Mouse (Mus musculus) layer of hippocampus, postnatal 25 days (tissue): Measurements from ENCODE around the gene Cirbp. TPM values are rescaled to one million over a fixed set of nuclear protein-coding genes. Genes with fewer than 3 reads are reported as not detected.

Experiments used
- DNase-seq, 2 experiments: peaks; one replicate each; pipeline ENCODE4 v3.0.0; 2022; ENCODE audit warnings: mixed read lengths in 2 of 2, low spot score in 1 of 2; ENCODE audit errors: extremely low spot score in 1 of 2
- total RNA-seq, 2 experiments: library from RNA; stranded (reverse); gene quantifications; 2 replicates each; pipeline ENCODE4 v1.2.3; 2021

Cirbp gene
- total RNA-seq, 2 experiments from 2014 or later, result 69.5 to 97.5 TPM

DNA sequence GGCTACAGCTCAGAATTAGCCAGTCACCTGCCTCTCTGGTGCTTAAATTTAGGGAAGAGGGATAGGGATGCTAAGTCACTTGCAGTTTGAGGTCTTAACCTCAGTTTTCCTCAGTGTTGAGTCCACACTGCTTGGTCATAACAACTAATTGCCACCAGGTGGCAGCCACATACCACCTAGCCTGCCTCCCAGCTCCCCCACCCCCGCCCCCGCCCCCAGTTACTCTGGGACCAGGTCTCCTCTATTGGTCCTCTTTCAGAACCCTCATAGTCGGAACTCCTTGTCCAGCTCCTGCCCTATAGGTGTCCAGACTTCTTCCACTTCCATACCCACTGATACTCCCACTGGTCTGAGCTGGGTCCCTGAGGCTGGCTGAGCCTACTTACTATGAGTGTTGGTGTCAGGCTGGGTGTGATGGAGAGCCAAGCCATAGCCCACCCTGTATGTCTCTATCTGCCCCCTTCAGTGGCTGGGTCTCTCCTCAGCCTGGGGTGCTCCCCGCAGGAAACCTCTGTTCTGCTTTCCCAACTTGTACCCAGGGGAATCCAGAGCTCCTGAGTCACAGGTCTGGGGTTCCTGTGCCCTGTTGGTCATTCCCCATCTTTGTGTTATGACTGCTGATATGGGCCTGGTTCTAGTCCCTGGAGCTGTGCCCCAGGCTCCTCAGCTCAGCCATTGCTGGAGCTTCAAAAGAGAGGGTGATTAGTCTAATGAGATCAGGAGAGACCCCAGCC is 9.9 kb downstream of the Cirbp start:
- no peak for DNase-seq

DNA sequence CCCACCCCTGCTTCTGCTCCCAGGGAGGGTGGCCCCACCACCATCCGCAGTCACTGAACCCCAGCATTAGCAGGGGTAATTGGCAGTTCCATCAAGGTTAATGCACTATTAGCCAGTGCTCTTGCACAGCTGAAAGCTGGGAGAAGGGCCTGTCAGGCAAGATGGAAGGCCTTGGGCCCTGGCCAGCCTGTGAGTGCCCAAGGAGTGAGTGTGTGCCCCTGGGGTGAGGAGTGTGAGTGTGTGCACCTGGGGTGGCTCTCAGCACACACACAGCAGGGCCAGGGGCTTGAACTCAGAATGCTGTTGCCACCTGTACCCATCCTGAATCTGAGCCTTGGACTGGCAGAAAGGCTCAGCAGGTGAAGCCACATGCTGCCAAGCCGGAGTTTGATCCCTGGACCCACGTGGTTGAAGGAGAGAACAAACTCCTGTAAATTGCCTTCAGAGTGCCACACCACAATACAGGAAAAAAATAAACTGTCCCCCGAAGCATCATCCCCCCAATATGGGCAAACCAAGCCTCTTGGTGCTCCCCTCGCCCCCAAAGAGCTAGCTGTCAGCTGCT is 10.6 kb downstream of the Cirbp start:
- DNase-seq, result no peak

DNA sequence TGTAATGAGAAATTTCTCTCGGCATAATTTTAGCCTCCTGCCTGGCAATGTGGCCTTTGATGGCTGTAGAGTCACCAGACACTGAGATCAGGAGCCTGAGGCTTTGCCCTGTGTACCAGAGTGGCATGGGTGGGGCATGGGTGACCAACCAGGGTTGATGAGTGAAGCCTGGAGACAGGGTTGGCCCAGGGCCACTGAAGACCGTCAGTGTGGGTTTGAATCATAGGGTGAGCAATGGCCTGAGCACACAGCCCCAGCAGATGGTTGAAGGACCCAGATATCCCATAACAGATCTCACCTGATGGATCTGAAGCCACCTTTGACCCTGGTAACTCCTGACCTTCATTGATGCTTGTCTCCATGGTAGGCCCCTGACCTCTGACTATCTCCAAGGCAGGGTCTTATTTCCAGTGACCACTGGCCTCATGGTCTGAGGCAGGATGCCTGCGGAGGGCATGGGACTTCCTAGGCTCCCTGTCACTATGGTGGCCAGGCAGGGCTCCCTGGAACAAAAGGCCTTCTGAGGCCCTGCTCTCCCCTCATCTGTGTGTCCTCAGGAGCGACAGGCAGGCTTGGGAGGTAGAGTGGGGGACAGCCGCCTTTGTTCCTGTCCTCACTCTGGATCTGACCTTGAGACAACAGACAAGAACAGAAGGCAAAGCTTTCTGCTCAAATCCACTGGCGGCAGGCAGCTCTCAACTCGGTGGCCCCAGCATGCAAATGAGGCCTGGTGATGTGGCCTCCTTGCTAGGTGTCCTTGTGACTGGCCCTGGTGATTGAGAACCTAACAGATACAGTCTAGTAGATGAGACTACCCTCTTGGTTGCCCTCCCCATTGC is 11.9 kb downstream of the Cirbp start:
- no peak for DNase-seq

DNA sequence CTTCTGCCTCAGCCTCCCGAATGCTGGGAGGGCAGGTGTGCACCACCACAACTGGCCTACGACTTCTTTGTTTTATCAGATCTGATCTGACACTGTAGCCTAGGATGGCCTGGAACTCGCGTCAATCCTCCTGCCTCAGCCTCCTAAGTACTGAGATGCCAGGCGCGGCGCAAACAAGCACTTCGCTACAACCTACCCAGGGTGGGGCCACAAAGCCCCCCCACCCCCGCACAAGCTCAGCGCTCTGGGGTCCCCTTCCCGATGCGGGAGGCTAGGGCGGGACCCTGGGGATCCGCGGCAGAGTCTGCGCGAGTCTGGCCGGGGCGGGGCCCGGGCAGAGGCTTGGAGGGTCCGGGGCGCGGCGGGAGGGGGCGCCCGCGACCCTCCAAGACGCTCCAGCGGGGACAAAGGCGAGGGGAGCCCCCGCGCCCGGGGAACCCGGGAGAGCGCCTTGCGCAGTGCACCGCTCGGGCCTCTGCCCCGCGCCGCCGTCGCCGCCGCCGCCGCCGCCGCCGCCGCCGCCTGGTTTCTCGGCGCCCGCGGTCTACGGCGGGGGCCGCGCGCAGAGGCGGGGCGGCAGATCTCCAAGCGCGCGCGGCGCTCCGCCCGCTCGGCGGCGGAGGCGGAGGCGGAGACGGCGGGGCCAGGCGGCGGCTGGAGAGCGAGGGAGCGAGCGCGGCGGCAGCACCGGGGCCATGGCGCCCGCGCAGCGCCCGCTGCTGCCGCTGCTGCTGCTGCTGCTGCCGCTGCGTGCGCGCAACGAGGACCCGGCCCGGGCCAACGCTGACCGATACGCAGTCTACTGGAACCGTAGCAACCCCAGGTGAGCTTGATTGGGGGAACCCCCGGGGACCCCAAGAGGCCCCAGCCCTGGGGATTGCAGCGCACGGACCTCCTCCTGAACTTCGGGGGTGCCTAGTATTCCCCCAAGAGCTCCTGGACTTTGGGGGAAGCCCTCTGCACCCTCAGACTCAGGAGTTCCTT is 13.6 kb downstream of the Cirbp start, which contains the start of gene Efna2:
TSS of gene Efna2 (plus strand) at position 415 of the 984 bp plus-strand sequence.
- DNase-seq, result peak; percentile 37 to 45

DNA sequence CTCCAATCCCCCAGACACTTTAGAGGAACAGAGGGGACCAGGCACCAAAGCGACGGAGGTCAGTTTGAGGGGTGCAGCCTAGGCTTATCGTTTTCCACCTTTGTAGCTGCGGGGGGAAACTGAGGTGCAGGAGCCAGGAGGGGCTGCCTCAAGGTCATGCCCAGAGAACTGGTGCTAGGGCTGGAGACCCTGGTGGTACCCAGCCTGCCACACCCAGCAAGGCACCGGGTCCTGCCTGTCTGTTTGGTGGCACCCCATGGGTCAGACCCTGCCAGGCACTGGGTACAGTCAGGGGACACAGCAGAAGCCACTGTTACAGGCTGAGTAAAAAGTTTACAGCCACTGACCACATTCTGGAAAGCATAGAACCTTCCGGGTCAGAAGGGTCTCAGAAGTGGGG is 14.5 kb downstream of the Cirbp start:
- DNase-seq, result no peak

DNA sequence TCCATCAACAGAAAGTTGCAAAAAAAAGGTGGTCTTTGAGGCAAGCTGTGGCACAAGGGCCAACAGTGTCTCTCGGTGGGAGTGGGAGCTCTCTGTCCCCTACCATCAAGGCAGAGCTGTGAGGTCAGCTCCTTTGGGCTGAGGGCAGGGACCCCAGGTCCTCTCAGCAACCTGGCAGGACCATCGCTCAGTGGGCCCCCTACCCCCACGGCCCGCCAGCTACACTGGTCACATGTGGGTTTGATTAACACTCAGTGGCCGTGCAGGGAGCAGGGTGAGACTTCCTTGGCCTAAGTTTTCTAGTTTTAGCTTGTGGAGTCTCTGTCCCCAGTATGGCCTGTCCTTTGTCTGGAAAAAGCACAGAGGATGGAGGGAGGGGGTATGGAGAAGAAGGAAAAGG is 15.0 kb downstream of the Cirbp start:
- DNase-seq, result no peak

DNA sequence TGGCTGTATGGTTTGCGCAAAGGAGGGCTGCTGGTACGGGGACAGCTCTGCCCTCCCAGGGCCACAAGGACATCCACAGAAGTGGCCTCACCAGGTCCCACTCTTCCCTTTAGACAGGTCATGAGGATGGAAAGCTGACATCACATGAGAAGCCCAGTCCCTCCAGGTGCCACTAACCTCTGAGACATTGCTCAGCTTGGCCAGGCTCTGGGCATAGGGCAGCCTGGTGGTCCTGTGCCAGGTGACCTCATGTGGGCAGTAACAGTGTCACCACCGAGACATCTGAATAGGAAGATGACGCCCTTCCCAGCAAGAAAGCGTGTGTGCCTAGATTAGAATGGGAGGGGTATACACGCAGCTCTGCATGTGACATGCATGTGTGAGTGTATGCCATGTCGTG is 16.8 kb downstream of the Cirbp start:
- DNase-seq, result no peak

DNA sequence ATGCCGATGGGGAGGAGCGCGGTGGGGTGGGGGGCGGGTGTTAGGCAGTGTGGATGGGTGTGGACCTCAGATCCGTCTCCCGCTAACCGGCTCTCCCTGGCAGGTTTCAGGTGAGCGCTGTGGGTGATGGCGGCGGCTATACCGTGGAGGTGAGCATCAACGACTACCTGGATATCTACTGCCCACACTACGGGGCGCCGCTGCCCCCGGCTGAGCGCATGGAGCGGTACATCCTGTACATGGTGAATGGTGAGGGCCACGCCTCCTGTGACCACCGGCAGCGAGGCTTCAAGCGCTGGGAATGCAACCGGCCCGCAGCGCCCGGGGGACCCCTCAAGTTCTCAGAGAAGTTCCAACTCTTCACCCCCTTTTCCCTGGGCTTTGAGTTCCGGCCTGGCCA is 20.9 kb downstream of the Cirbp start:
- no peak for DNase-seq

DNA sequence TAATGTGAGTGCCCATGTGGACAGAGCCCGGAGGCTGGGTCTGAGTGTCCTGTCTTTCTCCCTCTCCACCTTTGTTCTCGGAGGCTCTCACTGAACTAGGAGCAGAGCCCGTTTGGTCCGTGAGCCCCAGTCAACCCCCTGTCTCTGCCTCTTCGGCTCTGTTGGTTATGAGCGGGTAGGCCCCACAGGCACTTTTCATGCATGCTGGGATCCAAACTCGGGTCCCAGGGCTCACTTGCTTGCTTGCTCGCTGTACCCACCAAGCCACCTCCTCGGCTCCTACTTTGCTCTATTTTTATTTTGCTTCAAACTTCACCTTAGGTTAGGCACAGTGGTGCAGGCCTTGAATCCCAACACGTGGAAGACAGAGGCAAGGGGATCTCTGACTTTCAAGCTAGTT is 22.0 kb downstream of the Cirbp start:
- DNase-seq, result no peak

DNA sequence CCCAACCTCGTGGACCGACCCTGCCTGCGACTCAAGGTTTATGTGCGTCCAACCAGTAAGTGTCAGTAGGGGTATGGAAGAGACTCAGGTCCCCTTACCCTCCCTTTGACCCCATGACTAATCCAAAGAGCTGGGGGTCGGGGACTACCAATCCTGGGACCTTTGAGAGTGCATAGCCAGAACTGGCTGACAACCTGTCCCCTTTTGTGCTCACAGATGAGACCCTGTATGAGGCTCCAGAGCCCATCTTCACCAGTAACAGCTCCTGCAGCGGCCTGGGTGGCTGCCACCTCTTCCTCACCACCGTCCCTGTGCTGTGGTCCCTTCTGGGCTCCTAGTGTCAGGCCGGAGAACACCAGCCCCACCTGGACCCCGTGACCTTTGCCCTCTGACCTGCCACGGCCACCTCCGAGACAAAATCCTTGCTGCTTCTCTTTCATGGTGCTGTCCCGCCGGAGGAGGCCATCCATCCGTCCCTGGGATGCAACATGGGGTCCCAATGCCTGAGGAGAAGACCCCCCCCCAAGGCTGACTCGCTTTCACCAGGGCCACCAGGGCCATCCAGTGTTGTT is 22.8 kb downstream of the Cirbp start:
- DNase-seq, result no peak

DNA sequence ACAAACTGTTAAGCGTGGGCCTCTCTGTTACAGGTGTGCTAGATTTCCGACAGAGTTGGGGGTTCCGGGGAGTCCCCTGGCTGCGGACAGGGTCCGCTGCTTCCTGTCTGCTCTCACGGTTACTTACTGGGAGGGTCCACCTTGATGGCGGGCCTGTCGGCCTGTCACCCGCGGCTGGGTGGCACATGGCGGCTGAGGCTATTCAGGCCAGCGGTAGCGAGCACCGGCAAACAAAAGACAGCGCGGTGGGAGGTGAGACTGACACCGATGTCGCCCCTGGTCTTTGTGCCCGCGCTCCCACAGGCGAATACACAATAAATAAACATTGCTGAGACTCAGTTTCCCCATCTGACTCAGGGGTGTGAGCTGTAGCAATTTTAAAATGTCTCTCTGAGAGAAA is 24.2 kb downstream of the Cirbp start:
- no peak for DNase-seq

DNA sequence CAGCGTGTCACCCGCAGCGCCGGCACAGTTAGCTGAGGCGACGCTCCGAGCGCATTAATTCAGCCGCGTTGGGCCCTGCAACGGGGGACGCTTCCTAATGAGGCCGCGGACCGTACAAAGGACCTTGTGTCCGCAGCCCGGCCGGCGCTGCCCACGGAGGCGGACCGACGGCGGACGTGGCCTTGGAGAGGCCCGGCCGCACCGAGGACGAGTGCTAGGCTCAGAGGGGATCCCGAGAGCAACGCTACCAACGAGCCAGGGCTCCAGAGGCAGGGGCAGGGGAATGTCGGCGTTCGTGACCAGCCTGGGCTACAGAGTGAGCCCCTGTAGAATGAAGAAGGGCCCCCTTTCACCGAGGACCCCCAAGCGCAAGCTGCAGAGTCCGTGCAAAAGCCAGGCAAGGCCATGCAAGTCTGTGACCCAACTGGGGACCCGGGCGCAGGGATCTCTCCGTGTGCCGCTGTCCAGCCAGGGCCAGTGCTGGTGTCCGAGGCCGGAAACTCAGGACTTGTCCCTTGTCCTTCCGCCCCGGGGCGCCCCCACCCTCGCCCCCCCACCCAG is 24.8 kb downstream of the Cirbp start:
- DNase-seq, result peak in 1 of 2 experiments; percentile 38

DNA sequence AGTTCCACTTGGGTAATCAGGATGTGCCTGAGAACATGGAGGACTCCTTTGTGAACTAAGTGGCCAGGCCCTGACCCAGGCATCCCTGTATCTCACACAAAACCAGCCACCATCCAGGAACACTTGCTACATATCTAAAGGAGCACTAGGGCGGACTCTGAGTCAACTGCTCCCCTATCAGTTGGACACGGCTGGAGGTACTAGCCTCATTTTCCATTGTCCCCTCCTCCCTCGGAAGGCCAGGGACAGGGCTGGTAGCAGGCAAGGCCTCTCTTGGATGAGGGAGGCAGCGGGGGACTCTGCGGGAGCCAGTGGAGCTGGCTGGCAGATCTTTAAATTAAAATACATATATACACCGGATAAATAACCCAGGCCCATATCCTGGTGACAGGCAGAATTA is 28.2 kb downstream of the Cirbp start:
- no peak for DNase-seq

DNA sequence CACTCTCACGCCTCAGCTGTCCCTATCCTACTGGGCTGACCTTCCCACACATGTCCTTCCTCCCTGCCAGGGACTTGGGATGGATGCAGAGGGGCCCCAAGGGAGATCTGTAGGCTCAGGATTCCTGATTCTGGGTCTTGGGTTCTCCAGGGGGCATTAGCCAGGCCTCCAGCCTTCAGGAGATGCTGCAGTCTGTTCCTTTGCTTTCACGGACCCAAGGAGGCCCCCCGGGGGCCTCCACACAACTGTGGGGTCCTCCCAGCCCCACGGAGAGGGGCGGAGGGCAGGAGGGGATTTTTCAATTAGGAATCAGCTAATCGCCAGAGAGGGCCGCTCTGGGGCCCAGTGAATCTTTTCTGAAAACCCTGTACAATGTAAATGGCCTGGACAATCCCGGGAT is 28.7 kb downstream of the Cirbp start:
- no peak for DNase-seq

DNA sequence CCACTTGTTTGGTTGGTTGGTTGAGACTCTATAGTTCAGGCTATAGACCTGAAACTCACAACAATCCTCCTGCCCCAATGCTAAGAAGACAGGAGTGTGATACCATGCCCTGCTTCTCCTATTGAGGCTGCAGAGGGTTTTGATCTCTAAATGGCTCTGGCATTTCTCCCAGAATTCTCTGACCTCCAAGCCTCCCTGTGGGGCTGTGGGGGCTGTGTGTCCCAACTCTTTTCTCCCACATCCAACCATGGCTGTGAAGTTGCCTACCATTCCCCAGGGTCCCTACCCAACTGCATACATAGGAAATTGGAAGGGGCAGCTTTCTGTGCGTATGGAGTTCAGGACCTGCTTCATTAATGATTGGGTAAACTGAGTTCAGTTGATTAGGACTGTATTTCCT is 30.4 kb downstream of the Cirbp start:
- DNase-seq, result no peak

DNA sequence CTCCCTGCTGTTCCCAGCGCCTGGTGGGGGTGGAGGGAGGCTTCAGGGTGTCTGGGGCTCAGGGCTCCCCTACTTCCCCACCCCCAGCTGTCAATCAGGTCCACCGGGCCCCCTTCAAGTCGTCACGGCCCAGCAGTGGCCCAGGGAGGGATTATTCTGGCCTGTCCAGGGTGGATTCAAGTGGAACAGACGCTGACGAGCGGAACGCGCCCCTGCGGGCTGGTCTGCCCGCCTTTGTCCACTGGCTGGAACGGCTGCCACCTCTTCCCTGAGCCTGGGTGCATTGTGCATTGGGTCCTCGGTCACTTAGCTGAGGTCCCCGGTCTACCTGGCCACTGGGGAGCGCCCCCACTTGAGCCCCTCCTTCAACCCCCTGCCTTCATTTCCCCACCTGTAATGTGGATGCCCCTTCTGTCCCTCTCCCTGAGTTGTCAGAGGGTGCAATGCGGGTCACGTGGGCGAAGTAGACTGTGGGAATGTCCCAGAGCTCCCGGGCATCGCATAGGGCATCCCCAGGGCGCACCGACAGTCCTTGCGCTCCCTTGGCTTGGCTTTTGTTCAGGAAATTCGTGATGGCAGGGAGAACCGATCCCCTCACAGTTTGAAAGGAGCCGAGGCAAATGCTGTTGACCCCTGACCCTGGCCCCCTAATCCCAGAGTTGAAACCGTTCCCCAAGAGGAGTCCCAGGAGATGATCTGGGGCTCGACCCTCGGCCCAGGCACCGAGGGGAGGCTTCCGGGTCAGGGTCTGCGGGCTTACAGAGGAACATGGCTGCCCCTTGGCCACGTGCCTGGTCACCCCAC is 31.2 kb downstream of the Cirbp start:
- no peak for DNase-seq

DNA sequence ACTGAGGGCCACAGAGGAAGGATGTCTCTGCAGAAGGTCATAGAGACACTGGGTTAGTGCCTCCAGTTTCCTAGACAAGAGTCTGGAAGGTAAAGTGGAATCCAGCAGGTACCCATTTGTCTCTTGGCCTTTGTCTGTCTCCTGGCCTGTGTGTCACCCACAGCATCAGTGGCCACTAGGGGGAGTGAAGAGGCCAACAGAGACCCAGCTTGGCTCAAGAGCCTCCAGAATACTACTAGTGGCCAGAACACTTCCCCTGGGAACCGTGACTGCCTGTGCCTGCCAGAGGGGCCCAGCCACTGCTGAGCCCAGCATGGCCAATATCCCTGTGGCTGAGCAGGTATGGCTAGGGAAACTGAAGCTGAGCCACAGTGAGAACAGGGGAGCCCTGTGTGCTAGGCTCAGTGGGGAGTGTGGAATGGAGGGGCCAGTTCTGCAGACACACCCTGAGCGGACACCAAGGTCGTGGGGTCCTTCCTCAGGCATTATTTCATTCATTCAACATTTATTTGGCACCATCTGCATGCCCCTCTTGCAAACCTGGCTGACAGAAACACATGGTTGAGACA is 33.7 kb downstream of the Cirbp start:
- peak; percentile 41 to 67 for DNase-seq

DNA sequence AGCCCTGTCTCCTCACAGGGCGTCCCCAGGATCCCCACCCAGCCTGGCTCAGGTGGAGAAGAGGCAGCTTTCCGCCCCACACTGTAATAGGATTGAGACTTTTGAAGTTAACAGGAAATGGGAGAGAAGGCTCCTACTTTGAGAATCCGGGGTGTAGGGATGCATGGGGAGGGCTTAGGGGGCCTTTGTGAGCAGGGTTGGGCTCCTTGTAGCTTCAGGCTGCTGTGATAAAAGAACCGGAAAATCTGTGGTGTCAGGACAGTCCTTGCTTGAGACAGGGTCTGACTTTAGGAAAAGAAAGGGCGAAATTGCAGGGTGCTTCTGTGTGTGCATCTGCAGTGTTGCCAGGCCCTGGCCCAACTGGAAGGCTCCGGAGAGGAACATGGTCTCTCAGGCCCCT is 34.7 kb downstream of the Cirbp start:
- DNase-seq, result no peak

DNA sequence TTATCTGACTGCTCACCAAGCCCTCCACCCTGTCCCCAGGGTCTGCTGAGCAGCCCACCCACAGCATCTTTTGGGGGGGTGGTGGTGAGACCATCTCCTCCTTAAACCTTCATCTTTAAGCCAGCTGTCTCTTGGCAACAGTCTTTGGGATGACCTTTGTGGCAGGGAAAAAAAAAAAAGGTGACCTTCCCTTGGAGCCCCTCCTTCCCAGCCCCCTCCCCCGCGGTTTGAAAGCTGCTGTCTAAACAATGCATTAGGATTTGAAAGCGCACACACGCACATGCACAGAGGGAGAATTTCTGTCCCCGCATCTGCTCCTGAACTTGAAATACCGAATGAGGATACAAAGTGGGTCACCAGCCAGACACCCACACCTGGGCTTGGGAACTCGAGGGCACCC is 38.3 kb downstream of the Cirbp start:
- DNase-seq, result no peak
